Mouse (Mus musculus) ES-Bruce4 (cell line): ENCODE data around the gene Psmb2.

Source experiments
- CTCF ChIP-seq: IDR thresholded peaks from one replicate; pipeline ENCODE4 v1.8.1; 2011; ENCODE audit warnings: low read depth, low read length
- POLR2A ChIP-seq: IDR thresholded peaks from one replicate; pipeline ENCODE4 v1.8.1; 2011; ENCODE audit warnings: low read length; ENCODE audit not compliant: insufficient read depth

- TF ChIP-seq POLR2A = no peak
- peak; percentile 18 for TF ChIP-seq CTCF
Measured at GRCm38 (mm10) chr4:126667075-126667474, 10.4 kb upstream of the Psmb2 start.
